Mouse (Mus musculus) liver, embryonic 14.5 days (tissue): ENCODE measurements around the gene Reep6.

Source experiments
- CTCF ChIP-seq: IDR thresholded peaks from 2 replicates; pipeline ENCODE4 v1.5.1; 2016; ENCODE audit warnings: antibody characterized with exemption, low read depth, control low read depth
- EP300 ChIP-seq: IDR thresholded peaks from 2 replicates; pipeline ENCODE4 v1.6.1; 2016; ENCODE audit warnings: antibody characterized with exemption, low read depth

GRCm38 (mm10) chr10:80281921-80282371 is 47.8 kb upstream of the Reep6 start:
- TF ChIP-seq CTCF (no peak), EP300 (no peak)
